Mouse (Mus musculus) kidney, adult 2 months (tissue): Measurements from ENCODE around the gene B3galt1.

Source experiments
- CTCF ChIP-seq: fragments of 200-500 bp; conservative IDR thresholded peaks from 2 replicates; pipeline ENCODE4 v1.5.1; 2011; ENCODE audit warnings: low read depth, mild to moderate bottlenecking, control low read depth, low read length, moderate library complexity, mixed read lengths; ENCODE audit not compliant: insufficient read depth, insufficient read length
- POLR2A ChIP-seq: fragments of 200-500 bp; IDR thresholded peaks from one replicate; pipeline ENCODE4 v1.6.1; 2011; ENCODE audit warnings: low read depth, low read length, control low read depth

GRCm38 (mm10) chr2:68084483-68084882 is 518.8 kb downstream of the B3galt1 start:
- TF ChIP-seq POLR2A (no peak), CTCF (no peak)
